Mouse (Mus musculus) lung, adult 2 months (tissue): ENCODE measurements at regions not wholly inside any gene's neighbourhood (a gene's known extent, or its start where the extent isn't known, plus 50 kb on each side); places are given as distances from the start of the nearest gene placed in this dataset.

ENCODE experiments used
- CTCF ChIP-seq: fragments of 200-500 bp; IDR thresholded peaks from 2 replicates; pipeline ENCODE4 v1.5.1; 2011; ENCODE audit warnings: mild to moderate bottlenecking, low read length, control low read depth; ENCODE audit not compliant: insufficient read depth
- POLR2A ChIP-seq: fragments of 200-500 bp; IDR thresholded peaks from 2 replicates; pipeline ENCODE4 v1.6.1; 2011; ENCODE audit warnings: low read depth, mild to moderate bottlenecking, control low read depth, low read length, borderline replicate concordance; ENCODE audit errors: extremely low read depth

DNA sequence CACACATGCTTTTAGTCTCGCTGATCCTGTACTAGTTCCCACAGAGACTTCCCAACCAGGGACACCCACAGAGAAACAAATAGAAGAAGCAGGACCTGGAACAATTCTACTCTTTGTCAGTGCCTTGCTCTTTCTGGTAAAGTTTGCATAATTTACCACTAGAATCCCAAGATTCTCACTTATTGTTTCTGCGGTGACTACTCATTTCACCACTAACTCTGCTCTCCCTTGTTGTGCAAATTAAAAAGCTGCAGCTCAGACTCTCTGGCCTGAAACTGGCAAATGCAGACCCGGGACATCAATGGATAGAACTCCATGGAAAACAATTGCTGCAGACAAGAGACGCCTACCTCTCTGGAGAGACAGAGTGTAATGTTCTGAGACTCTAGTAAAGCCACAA, 348.4 kb upstream of the Tbl1xr1 start:
- TF ChIP-seq CTCF: no peak
- TF ChIP-seq POLR2A: no peak
